Mouse (Mus musculus): ENCODE results near the gene Nup93. TPM values are rescaled to one million over a fixed set of nuclear protein-coding genes. Genes with fewer than 3 reads are reported as not detected.

Gene Nup93
- polyA plus RNA-seq, 1 experiment from 2014 or later: 60.9 TPM

- Histone ChIP-seq H3K4me3 (ENCODE audit: low read depth, low read length) (peak overlapping the region; percentile 11), H3K9me3 (ENCODE audit: control insufficient read depth, low read length) (no peaks in the 10 kb centered on the region), H3K27ac (replicated peaks; ENCODE audit: low read depth, low read length) (no peak overlapping the region), H3K4me2 (ENCODE audit: low read depth, low read length) (peak overlapping the region; percentile 48), H3K9ac (ENCODE audit: low read depth, low read length) (no peak overlapping the region), H3K4me1 (ENCODE audit: control insufficient read depth, insufficient read depth, low read length) (peaks cover 2% of the 10 kb centered on the region; the same call in 1 of the 2 replicates), H3K27me3 (replicated peaks; ENCODE audit: control insufficient read depth, insufficient read depth, low read length) (peaks cover 90% of the 10 kb centered on the region), H3K36me3 (ENCODE audit: control insufficient read depth, insufficient read depth, low read length) (no peaks in the 10 kb centered on the region)
- DNase-seq (ENCODE audit: low spot score) (peak; percentile 89), ATAC-seq (ENCODE audit: low read depth) (peak; percentile 76)
- WGBS: 2% methylated on average over 15 of the region's 16 CpGs
Observed at GRCm38 (mm10) chr8:94183117-94183516, 31.2 kb upstream of the Nup93 start.

GRCm38 (mm10) chr8:94184357-94184843 lies 30.0 kb upstream of the Nup93 start:
- Histone ChIP-seq H3K27me3 (replicated peaks; ENCODE audit: control insufficient read depth, insufficient read depth, low read length) (peaks cover 77% of the 10 kb centered on the region), H3K4me2 (ENCODE audit: low read depth, low read length) (0 out of 2 replicates have a peak overlapping the region, but pooled peaks have one; percentile 48), H3K4me3 (ENCODE audit: low read depth, low read length) (0 out of 2 replicates have a peak overlapping the region, but pooled peaks have one; percentile 3), H3K9ac (ENCODE audit: low read depth, low read length) (no peak overlapping the region), H3K4me1 (ENCODE audit: control insufficient read depth, insufficient read depth, low read length) (peaks cover 2% of the 10 kb centered on the region; the same call in 1 of the 2 replicates), H3K36me3 (ENCODE audit: control insufficient read depth, insufficient read depth, low read length) (no peaks in the 10 kb centered on the region), H3K9me3 (ENCODE audit: control insufficient read depth, low read length) (no peaks in the 10 kb centered on the region), H3K27ac (replicated peaks; ENCODE audit: low read depth, low read length) (no peak overlapping the region)
- WGBS: 19% methylated on average over 12 of the region's 12 CpGs
- no peak; the same call in 1 of the 2 replicates for ATAC-seq (ENCODE audit: low read depth)
- peak; percentile 40 for DNase-seq (ENCODE audit: low spot score)

GRCm38 (mm10) chr8:94185791-94186190 lies 28.6 kb upstream of the Nup93 start:
- DNase-seq (ENCODE audit: low spot score): no peak
- Histone ChIP-seq H3K4me1 (ENCODE audit: control insufficient read depth, insufficient read depth, low read length) (peaks cover 2% of the 10 kb centered on the region; the same call in 1 of the 2 replicates), H3K36me3 (ENCODE audit: control insufficient read depth, insufficient read depth, low read length) (no peaks in the 10 kb centered on the region), H3K27me3 (replicated peaks; ENCODE audit: control insufficient read depth, insufficient read depth, low read length) (peaks cover 64% of the 10 kb centered on the region), H3K4me3 (ENCODE audit: low read depth, low read length) (no peak overlapping the region), H3K27ac (replicated peaks; ENCODE audit: low read depth, low read length) (no peak overlapping the region), H3K9ac (ENCODE audit: low read depth, low read length) (no peak overlapping the region), H3K9me3 (ENCODE audit: control insufficient read depth, low read length) (no peaks in the 10 kb centered on the region), H3K4me2 (ENCODE audit: low read depth, low read length) (no peak overlapping the region)
- no peak for ATAC-seq (ENCODE audit: low read depth)
- 61% methylated on average over 6 of the region's 6 CpGs for WGBS

- peaks cover 2% of the 10 kb centered on the region; the same call in 1 of the 2 replicates for H3K4me1 ChIP-seq (ENCODE audit: control insufficient read depth, insufficient read depth, low read length)
- H3K4me3 ChIP-seq (ENCODE audit: low read depth, low read length): peak overlapping the region; percentile 14; the same call in 1 of the 2 replicates
- no peaks in the 10 kb centered on the region for H3K9me3 ChIP-seq (ENCODE audit: control insufficient read depth, low read length)
- DNase-seq (ENCODE audit: low spot score) (peak; percentile 83), ATAC-seq (ENCODE audit: low read depth) (peak; percentile 78)
- peak overlapping the region; percentile 34; the same call in 1 of the 2 replicates for H3K4me2 ChIP-seq (ENCODE audit: low read depth, low read length)
- H3K27me3 ChIP-seq (replicated peaks; ENCODE audit: control insufficient read depth, insufficient read depth, low read length): peaks cover 63% of the 10 kb centered on the region
- WGBS: 4% methylated on average over 9 of the region's 17 CpGs
- H3K9ac ChIP-seq (ENCODE audit: low read depth, low read length): peak overlapping the region; percentile 53; the same call in 1 of the 2 replicates
- H3K27ac ChIP-seq (replicated peaks; ENCODE audit: low read depth, low read length): no peak overlapping the region
- no peaks in the 10 kb centered on the region for H3K36me3 ChIP-seq (ENCODE audit: control insufficient read depth, insufficient read depth, low read length)
Observed at GRCm38 (mm10) chr8:94186542-94186941, 27.8 kb upstream of the Nup93 start.

GRCm38 (mm10) chr8:94187290-94188002 lies 26.9 kb upstream of the Nup93 start:
- Histone ChIP-seq H3K9ac (ENCODE audit: low read depth, low read length) (no peak overlapping the region), H3K4me2 (ENCODE audit: low read depth, low read length) (no peak overlapping the region), H3K36me3 (ENCODE audit: control insufficient read depth, insufficient read depth, low read length) (no peaks in the 10 kb centered on the region), H3K27me3 (replicated peaks; ENCODE audit: control insufficient read depth, insufficient read depth, low read length) (peaks cover 54% of the 10 kb centered on the region), H3K4me1 (ENCODE audit: control insufficient read depth, insufficient read depth, low read length) (peaks cover 2% of the 10 kb centered on the region; the same call in 1 of the 2 replicates), H3K27ac (replicated peaks; ENCODE audit: low read depth, low read length) (no peak overlapping the region), H3K9me3 (ENCODE audit: control insufficient read depth, low read length) (no peaks in the 10 kb centered on the region), H3K4me3 (ENCODE audit: low read depth, low read length) (no peak overlapping the region)
- WGBS: 21% methylated on average over 21 of the region's 21 CpGs
- ATAC-seq (ENCODE audit: low read depth) (no peak; the same call in 1 of the 2 replicates), DNase-seq (ENCODE audit: low spot score) (peak; percentile 44)

- H3K36me3 ChIP-seq (ENCODE audit: control insufficient read depth, insufficient read depth, low read length): no peaks in the 10 kb centered on the region
- ATAC-seq (ENCODE audit: low read depth) (no peak), DNase-seq (ENCODE audit: low spot score) (no peak)
- H3K27me3 ChIP-seq (replicated peaks; ENCODE audit: control insufficient read depth, insufficient read depth, low read length): peaks cover 34% of the 10 kb centered on the region
- H3K9ac ChIP-seq (ENCODE audit: low read depth, low read length): no peak overlapping the region
- no peak overlapping the region for H3K4me2 ChIP-seq (ENCODE audit: low read depth, low read length)
- no peak overlapping the region for H3K27ac ChIP-seq (replicated peaks; ENCODE audit: low read depth, low read length)
- WGBS: 61% methylated on average over 13 of the region's 13 CpGs
- H3K9me3 ChIP-seq (ENCODE audit: control insufficient read depth, low read length): no peaks in the 10 kb centered on the region
- H3K4me3 ChIP-seq (ENCODE audit: low read depth, low read length): no peak overlapping the region
- no peaks in the 10 kb centered on the region; the same call in 1 of the 2 replicates for H3K4me1 ChIP-seq (ENCODE audit: control insufficient read depth, insufficient read depth, low read length)
Observed at GRCm38 (mm10) chr8:94189275-94190031, 24.9 kb upstream of the Nup93 start.

GRCm38 (mm10) chr8:94191101-94191691 lies 23.2 kb upstream of the Nup93 start:
- Histone ChIP-seq H3K4me3 (ENCODE audit: low read depth, low read length) (peak overlapping the region; percentile 30), H3K36me3 (ENCODE audit: control insufficient read depth, insufficient read depth, low read length) (no peaks in the 10 kb centered on the region), H3K4me1 (ENCODE audit: control insufficient read depth, insufficient read depth, low read length) (no peaks in the 10 kb centered on the region; the same call in 1 of the 2 replicates), H3K4me2 (ENCODE audit: low read depth, low read length) (peak overlapping the region; percentile 54), H3K9me3 (ENCODE audit: control insufficient read depth, low read length) (no peaks in the 10 kb centered on the region), H3K27ac (replicated peaks; ENCODE audit: low read depth, low read length) (no peak overlapping the region), H3K27me3 (replicated peaks; ENCODE audit: control insufficient read depth, insufficient read depth, low read length) (peaks cover 18% of the 10 kb centered on the region), H3K9ac (ENCODE audit: low read depth, low read length) (peak overlapping the region; percentile 38)
- 20% methylated on average over 21 of the region's 21 CpGs for WGBS
- DNase-seq (ENCODE audit: low spot score) (peak; percentile 73), ATAC-seq (ENCODE audit: low read depth) (no peak)

- Histone ChIP-seq H3K4me2 (ENCODE audit: low read depth, low read length) (no peak overlapping the region), H3K27me3 (replicated peaks; ENCODE audit: control insufficient read depth, insufficient read depth, low read length) (0 out of 2 replicates have a peak, but pooled peaks cover under 1% of the 10 kb centered on the region), H3K9ac (ENCODE audit: low read depth, low read length) (no peak overlapping the region), H3K36me3 (ENCODE audit: control insufficient read depth, insufficient read depth, low read length) (no peaks in the 10 kb centered on the region), H3K27ac (replicated peaks; ENCODE audit: low read depth, low read length) (no peak overlapping the region), H3K4me1 (ENCODE audit: control insufficient read depth, insufficient read depth, low read length) (no peaks in the 10 kb centered on the region), H3K9me3 (ENCODE audit: control insufficient read depth, low read length) (no peaks in the 10 kb centered on the region), H3K4me3 (ENCODE audit: low read depth, low read length) (no peak overlapping the region)
- ATAC-seq (ENCODE audit: low read depth) (peak; percentile 53; the same call in 1 of the 2 replicates), DNase-seq (ENCODE audit: low spot score) (peak; percentile 65)
- WGBS: 47% methylated on average over 1 of the region's 1 CpGs
Observed at GRCm38 (mm10) chr8:94192926-94193325, 21.4 kb upstream of the Nup93 start.

Measured in embryonic facial prominence, embryonic 14.5 days (tissue).